Mouse (Mus musculus): ENCODE data around the gene Mtx2. TPM values are rescaled to one million over a fixed set of nuclear protein-coding genes. Genes with fewer than 3 reads are reported as not detected.

Mtx2 gene
- polyA plus RNA-seq, 1 experiment from 2014 or later: 117 TPM

- ATAC-seq (ENCODE audit: insufficient number of reproducible peaks, insufficient read depth, low FRiP score, low read depth): no peak
- Histone ChIP-seq H3K27ac (ENCODE audit: low read length) (no peak overlapping the region), H3K4me2 (replicated peaks; ENCODE audit: low read depth, low read length) (no peak overlapping the region), H3K27me3 (ENCODE audit: control insufficient read depth, insufficient read depth, low read length) (no peaks in the 10 kb centered on the region), H3K4me1 (ENCODE audit: control insufficient read depth, insufficient read depth, low read length) (no peaks in the 10 kb centered on the region), H3K9me3 (ENCODE audit: control insufficient read depth, low read depth, low read length) (no peaks in the 10 kb centered on the region), H3K36me3 (ENCODE audit: control insufficient read depth, insufficient read depth, low read length) (no peaks in the 10 kb centered on the region), H3K9ac (replicated peaks; ENCODE audit: low read depth, low read length) (no peak overlapping the region), H3K4me3 (ENCODE audit: low read depth, low read length) (no peak overlapping the region)
- 50% methylated on average over 2 of the region's 2 CpGs for WGBS
Observed at GRCm38 (mm10) chr2:74847516-74847915, 21.9 kb downstream of the Mtx2 start.

DNA sequence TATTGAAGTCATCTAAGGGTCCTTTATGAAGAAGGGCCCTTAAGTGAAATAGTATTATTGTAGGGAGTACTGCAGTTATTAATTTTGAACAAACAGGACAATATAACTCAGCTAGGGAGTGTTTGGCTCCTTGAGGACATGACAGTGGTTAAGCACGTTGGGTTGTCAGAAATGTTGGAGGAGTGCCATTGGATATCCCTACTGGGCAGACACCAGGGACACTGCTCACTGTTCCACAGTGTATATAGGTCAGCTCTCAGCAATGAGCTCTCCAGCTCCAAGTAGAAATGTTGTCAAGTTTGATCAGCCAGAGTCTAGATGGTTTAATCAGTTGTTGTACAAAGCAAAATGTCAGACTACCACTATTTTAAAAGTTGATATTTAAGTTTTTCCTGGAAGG lies 24.4 kb downstream of the Mtx2 start:
- ATAC-seq (ENCODE audit: insufficient number of reproducible peaks, insufficient read depth, low FRiP score, low read depth): no peak
- Histone ChIP-seq H3K27ac (ENCODE audit: low read length) (no peak overlapping the region), H3K36me3 (ENCODE audit: control insufficient read depth, insufficient read depth, low read length) (no peaks in the 10 kb centered on the region), H3K4me1 (ENCODE audit: control insufficient read depth, insufficient read depth, low read length) (no peaks in the 10 kb centered on the region), H3K27me3 (ENCODE audit: control insufficient read depth, insufficient read depth, low read length) (no peaks in the 10 kb centered on the region), H3K4me2 (replicated peaks; ENCODE audit: low read depth, low read length) (no peak overlapping the region), H3K9me3 (ENCODE audit: control insufficient read depth, low read depth, low read length) (no peaks in the 10 kb centered on the region), H3K4me3 (ENCODE audit: low read depth, low read length) (no peak overlapping the region), H3K9ac (replicated peaks; ENCODE audit: low read depth, low read length) (no peak overlapping the region)
- 33% methylated on average over 1 of the region's 1 CpGs for WGBS

GRCm38 (mm10) chr2:74862070-74862476 lies 36.5 kb downstream of the Mtx2 start:
- ATAC-seq (ENCODE audit: insufficient number of reproducible peaks, insufficient read depth, low FRiP score, low read depth): no peak; the same call in 1 of the 2 replicates

GRCm38 (mm10) chr2:74865414-74865813 lies 39.8 kb downstream of the Mtx2 start:
- H3K4me3 ChIP-seq (ENCODE audit: low read depth, low read length): no peak overlapping the region
- H3K4me1 ChIP-seq (ENCODE audit: control insufficient read depth, insufficient read depth, low read length): no peaks in the 10 kb centered on the region
- no peaks in the 10 kb centered on the region for H3K9me3 ChIP-seq (ENCODE audit: control insufficient read depth, low read depth, low read length)
- H3K27ac ChIP-seq (ENCODE audit: low read length): no peak overlapping the region
- no peak for ATAC-seq (ENCODE audit: insufficient number of reproducible peaks, insufficient read depth, low FRiP score, low read depth)
- no peaks in the 10 kb centered on the region for H3K36me3 ChIP-seq (ENCODE audit: control insufficient read depth, insufficient read depth, low read length)
- no peak overlapping the region for H3K4me2 ChIP-seq (replicated peaks; ENCODE audit: low read depth, low read length)
- no peaks in the 10 kb centered on the region for H3K27me3 ChIP-seq (ENCODE audit: control insufficient read depth, insufficient read depth, low read length)
- H3K9ac ChIP-seq (replicated peaks; ENCODE audit: low read depth, low read length): no peak overlapping the region

More at GRCm38 (mm10) chr2:74862070-74862476, 36.5 kb downstream of the Mtx2 start:
- Histone ChIP-seq H3K9me3 (ENCODE audit: control insufficient read depth, low read depth, low read length) (no peaks in the 10 kb centered on the region), H3K9ac (replicated peaks; ENCODE audit: low read depth, low read length) (no peak overlapping the region), H3K27ac (ENCODE audit: low read length) (no peak overlapping the region), H3K36me3 (ENCODE audit: control insufficient read depth, insufficient read depth, low read length) (no peaks in the 10 kb centered on the region), H3K27me3 (ENCODE audit: control insufficient read depth, insufficient read depth, low read length) (no peaks in the 10 kb centered on the region), H3K4me2 (replicated peaks; ENCODE audit: low read depth, low read length) (no peak overlapping the region), H3K4me3 (ENCODE audit: low read depth, low read length) (no peak overlapping the region), H3K4me1 (ENCODE audit: control insufficient read depth, insufficient read depth, low read length) (no peaks in the 10 kb centered on the region)
- 96% methylated on average over 1 of the region's 1 CpGs for WGBS

DNA sequence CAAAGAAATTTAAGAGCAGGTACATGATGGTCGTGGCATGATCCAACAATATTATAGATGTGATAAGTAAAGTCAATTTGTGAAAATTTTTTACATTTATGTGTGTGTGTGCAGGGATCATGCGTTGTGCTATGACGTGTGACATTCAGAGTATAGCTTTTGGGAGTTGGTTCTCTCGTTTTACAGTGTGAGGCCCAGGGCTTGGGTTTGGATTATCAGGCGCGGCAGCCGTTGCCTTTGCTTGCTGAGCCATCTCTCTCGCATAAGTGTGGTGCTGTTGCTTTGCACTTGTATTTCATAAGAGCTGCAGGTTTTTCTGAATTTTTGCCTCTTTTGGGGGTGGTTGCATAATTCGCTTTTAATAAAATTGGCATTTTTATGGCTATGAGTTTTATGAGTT lies 48.4 kb downstream of the Mtx2 start:
- WGBS: 88% methylated on average over 9 of the region's 9 CpGs
- Histone ChIP-seq H3K9me3 (ENCODE audit: control insufficient read depth, low read depth, low read length) (no peaks in the 10 kb centered on the region), H3K9ac (replicated peaks; ENCODE audit: low read depth, low read length) (no peak overlapping the region), H3K27ac (ENCODE audit: low read length) (no peak overlapping the region), H3K27me3 (ENCODE audit: control insufficient read depth, insufficient read depth, low read length) (no peaks in the 10 kb centered on the region), H3K4me3 (ENCODE audit: low read depth, low read length) (no peak overlapping the region), H3K4me1 (ENCODE audit: control insufficient read depth, insufficient read depth, low read length) (no peaks in the 10 kb centered on the region), H3K4me2 (replicated peaks; ENCODE audit: low read depth, low read length) (no peak overlapping the region), H3K36me3 (ENCODE audit: control insufficient read depth, insufficient read depth, low read length) (no peaks in the 10 kb centered on the region; the same call in none of the 2 replicates)
- no peak for ATAC-seq (ENCODE audit: insufficient number of reproducible peaks, insufficient read depth, low FRiP score, low read depth)

GRCm38 (mm10) chr2:74884357-74884756 lies 58.8 kb downstream of the Mtx2 start:
- ATAC-seq (ENCODE audit: insufficient number of reproducible peaks, insufficient read depth, low FRiP score, low read depth): no peak
- H3K9me3 ChIP-seq (ENCODE audit: control insufficient read depth, low read depth, low read length): no peaks in the 10 kb centered on the region
- H3K27me3 ChIP-seq (ENCODE audit: control insufficient read depth, insufficient read depth, low read length): no peaks in the 10 kb centered on the region
- no peak overlapping the region for H3K4me3 ChIP-seq (ENCODE audit: low read depth, low read length)
- WGBS: 88% methylated on average over 9 of the region's 9 CpGs
- no peak overlapping the region for H3K27ac ChIP-seq (ENCODE audit: low read length)
- H3K4me1 ChIP-seq (ENCODE audit: control insufficient read depth, insufficient read depth, low read length): no peaks in the 10 kb centered on the region
- H3K4me2 ChIP-seq (replicated peaks; ENCODE audit: low read depth, low read length): no peak overlapping the region
- H3K9ac ChIP-seq (replicated peaks; ENCODE audit: low read depth, low read length): no peak overlapping the region
- no peaks in the 10 kb centered on the region for H3K36me3 ChIP-seq (ENCODE audit: control insufficient read depth, insufficient read depth, low read length)

- no peaks in the 10 kb centered on the region for H3K4me1 ChIP-seq (ENCODE audit: control insufficient read depth, insufficient read depth, low read length)
- 79% methylated on average over 5 of the region's 5 CpGs for WGBS
- H3K4me2 ChIP-seq (replicated peaks; ENCODE audit: low read depth, low read length): no peak overlapping the region
- H3K4me3 ChIP-seq (ENCODE audit: low read depth, low read length): no peak overlapping the region
- no peak overlapping the region for H3K27ac ChIP-seq (ENCODE audit: low read length)
- no peaks in the 10 kb centered on the region for H3K27me3 ChIP-seq (ENCODE audit: control insufficient read depth, insufficient read depth, low read length)
- no peaks in the 10 kb centered on the region for H3K9me3 ChIP-seq (ENCODE audit: control insufficient read depth, low read depth, low read length)
- no peaks in the 10 kb centered on the region for H3K36me3 ChIP-seq (ENCODE audit: control insufficient read depth, insufficient read depth, low read length)
- H3K9ac ChIP-seq (replicated peaks; ENCODE audit: low read depth, low read length): no peak overlapping the region
- no peak for ATAC-seq (ENCODE audit: insufficient number of reproducible peaks, insufficient read depth, low FRiP score, low read depth)
Observed at GRCm38 (mm10) chr2:74891868-74892267, 66.3 kb downstream of the Mtx2 start.

- no peaks in the 10 kb centered on the region for H3K36me3 ChIP-seq (ENCODE audit: control insufficient read depth, insufficient read depth, low read length)
- WGBS: 88% methylated on average over 7 of the region's 7 CpGs
Observed at GRCm38 (mm10) chr2:74892881-74893615, 67.4 kb downstream of the Mtx2 start.

GRCm38 (mm10) chr2:74894061-74894460 lies 68.5 kb downstream of the Mtx2 start:
- no peak overlapping the region for H3K9ac ChIP-seq (replicated peaks; ENCODE audit: low read depth, low read length)
- no peak overlapping the region for H3K4me2 ChIP-seq (replicated peaks; ENCODE audit: low read depth, low read length)
- WGBS: 45% methylated on average over 2 of the region's 2 CpGs
- no peaks in the 10 kb centered on the region for H3K36me3 ChIP-seq (ENCODE audit: control insufficient read depth, insufficient read depth, low read length)
- no peaks in the 10 kb centered on the region for H3K9me3 ChIP-seq (ENCODE audit: control insufficient read depth, low read depth, low read length)
- H3K4me1 ChIP-seq (ENCODE audit: control insufficient read depth, insufficient read depth, low read length): no peaks in the 10 kb centered on the region
- no peak for ATAC-seq (ENCODE audit: insufficient number of reproducible peaks, insufficient read depth, low FRiP score, low read depth)
- no peak overlapping the region for H3K27ac ChIP-seq (ENCODE audit: low read length)
- no peak overlapping the region for H3K4me3 ChIP-seq (ENCODE audit: low read depth, low read length)
- H3K27me3 ChIP-seq (ENCODE audit: control insufficient read depth, insufficient read depth, low read length): no peaks in the 10 kb centered on the region

More at GRCm38 (mm10) chr2:74892881-74893615, 67.4 kb downstream of the Mtx2 start:
- Histone ChIP-seq H3K4me3 (ENCODE audit: low read depth, low read length) (no peak overlapping the region), H3K9me3 (ENCODE audit: control insufficient read depth, low read depth, low read length) (no peaks in the 10 kb centered on the region), H3K9ac (replicated peaks; ENCODE audit: low read depth, low read length) (no peak overlapping the region), H3K27ac (ENCODE audit: low read length) (no peak overlapping the region), H3K27me3 (ENCODE audit: control insufficient read depth, insufficient read depth, low read length) (no peaks in the 10 kb centered on the region), H3K4me1 (ENCODE audit: control insufficient read depth, insufficient read depth, low read length) (no peaks in the 10 kb centered on the region), H3K4me2 (replicated peaks; ENCODE audit: low read depth, low read length) (no peak overlapping the region)
- no peak for ATAC-seq (ENCODE audit: insufficient number of reproducible peaks, insufficient read depth, low FRiP score, low read depth)

All from stomach, embryonic 14.5 days (tissue).